Mouse (Mus musculus) adrenal gland, adult (tissue): ENCODE measurements around the gene Lyrm1.

Experiments
- DNase-seq, 2 experiments: peaks; one replicate each; pipeline ENCODE4 v3.0.0; 2022 to 2023; ENCODE audit warnings: low spot score in 1 of 2; ENCODE audit not compliant: inconsistent age in 2 of 2

The Lyrm1 gene

DNA sequence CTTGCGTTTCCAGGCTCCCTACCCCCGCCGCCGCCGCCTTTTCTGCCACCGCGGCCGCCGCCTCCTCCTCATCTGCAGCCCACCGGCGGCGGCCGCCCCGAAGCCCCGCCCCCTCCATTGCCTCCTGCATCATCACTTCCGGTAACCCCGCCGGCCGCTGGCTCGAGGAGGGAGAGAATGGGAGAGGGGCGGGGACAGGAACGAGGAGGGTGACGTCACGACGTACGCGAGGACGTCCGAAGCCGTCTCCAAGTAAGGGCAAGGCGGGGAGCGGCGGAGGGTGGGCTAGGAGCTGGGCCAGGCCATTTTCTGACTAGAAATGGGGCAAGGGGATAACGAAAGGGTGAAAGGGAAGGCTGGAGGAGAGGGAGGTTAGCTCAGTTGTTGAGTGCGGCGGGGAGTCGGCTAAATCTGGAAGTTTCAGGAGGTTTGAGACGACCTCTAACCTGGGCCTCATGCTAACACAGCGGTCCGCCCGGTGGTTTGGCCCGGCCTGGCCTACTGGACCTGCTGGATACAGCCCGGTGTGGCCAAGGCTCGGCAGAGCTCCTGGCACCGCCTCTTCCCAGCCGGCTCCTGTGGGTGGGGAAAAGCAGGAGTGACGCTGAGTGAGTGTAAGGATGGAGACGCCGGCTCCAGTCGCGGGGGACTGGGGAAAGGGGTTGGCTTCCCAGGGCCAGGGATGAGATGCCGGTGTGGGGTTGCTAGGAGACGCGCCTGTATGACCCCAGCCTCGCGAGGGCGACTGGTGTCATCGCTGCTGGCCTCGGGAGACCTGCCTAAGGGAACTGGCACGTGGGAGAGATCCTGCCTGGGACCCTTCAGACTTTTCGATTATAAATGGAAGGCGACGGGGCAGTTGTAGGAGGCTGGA, at the start of gene Lyrm1, which contains the start of gene Dcun1d3:
Gene Lyrm1, plus strand, starts transcription at position 223 of the 874 bp plus-strand sequence.
Gene Dcun1d3, minus strand, starts transcription at position 660 of the 874 bp plus-strand sequence.
- DNase-seq = peak; percentile 98 to 99

DNA sequence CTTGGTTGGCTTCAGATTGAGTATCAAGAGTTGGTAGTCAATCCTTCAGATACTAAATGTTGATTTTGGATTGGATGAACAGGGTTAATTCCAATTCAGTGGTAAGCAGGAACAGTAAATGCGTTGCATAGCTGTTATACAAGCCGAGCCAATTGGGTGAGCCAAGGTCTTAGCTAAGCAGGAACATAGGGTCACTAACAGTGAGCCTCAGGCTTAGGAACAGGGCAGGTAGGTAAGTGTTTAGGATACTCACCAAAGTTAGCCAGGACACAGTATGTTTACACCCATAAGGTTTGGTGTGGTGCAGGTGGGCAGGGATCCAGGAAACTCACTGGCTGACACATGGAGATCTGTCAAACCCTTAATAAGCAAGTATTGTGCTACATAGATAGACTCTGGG, 48.3 kb upstream of the Lyrm1 start:
- DNase-seq = peak in 1 of 2 experiments; percentile 54

DNA sequence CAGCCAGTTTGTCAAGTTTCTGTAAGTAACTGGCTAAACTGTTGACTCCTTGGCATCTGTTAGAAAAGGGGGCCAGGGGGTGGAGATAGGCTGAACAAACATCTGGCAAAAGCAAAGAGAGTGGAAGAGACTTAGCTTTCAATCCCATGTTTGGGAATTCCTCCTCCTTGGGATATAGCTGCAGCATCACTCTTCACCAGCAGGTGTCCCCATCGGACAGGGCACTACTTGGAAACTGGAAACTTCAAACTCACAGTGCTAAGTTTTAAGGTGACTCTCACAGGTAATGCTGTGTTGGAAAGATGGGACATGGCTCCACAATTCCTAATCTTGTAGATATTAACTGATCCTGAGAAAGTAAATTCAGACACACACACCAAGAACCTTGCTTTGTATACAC, 46.6 kb upstream of the Lyrm1 start:
- peak; percentile 51 to 91 for DNase-seq

DNA sequence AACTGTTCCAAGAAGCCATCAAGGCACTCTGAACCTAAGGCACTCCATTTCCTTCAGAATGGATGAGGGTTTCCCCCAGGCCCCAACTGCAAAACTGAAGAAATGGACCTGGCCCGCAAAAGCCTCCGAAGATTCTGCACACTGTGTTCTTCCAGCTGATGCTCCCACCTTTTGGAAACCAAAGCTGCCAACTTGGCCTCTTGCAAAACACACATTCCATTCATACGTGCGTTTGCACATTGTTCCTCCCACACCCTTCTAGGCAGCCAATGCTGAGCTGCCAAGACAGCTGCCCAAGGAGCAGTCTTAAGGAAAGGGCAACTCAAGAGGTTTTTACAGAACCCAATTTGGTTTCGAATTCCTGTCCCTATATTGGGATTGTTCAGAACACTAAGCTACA, 44.9 kb upstream of the Lyrm1 start:
- peak; percentile 11 to 48 for DNase-seq

DNA sequence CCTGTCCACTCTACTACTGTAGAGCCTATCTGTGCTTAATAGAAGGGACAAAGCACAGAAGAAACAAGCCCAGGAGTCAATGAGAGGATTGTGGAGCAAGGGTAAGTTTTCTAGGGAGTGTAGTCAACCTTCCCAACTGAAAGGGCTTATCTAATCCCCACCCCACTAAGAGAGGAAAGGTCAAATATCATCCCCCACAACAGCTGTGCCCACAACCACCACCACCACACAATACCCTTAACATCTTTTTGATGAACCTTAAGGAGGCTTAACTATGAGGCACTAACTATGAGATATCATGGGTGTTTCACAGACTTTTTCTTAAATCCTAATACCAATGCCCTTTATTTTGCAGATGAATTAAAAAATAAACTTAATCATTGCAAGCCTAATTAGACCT, 43.2 kb upstream of the Lyrm1 start:
- DNase-seq = no peak

DNA sequence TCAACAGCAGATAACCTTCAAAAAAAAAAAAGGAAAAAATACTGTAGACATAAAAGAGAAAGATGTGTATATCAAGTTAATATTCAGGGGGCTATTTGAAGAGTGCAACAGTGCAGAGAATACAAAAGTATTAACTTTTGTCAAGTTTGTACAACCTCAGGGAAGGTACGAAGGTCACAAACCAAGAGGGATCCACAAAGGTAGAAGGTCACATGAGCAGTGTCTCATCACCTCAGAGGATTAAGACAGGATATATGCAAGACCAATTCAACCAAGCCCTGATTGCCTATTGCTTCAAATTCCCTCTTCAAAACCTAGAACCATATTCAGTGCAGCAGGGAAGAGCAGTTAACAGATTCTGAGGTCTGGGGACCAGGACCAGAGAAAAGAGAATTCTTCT, 42.5 kb upstream of the Lyrm1 start:
- no peak for DNase-seq

DNA sequence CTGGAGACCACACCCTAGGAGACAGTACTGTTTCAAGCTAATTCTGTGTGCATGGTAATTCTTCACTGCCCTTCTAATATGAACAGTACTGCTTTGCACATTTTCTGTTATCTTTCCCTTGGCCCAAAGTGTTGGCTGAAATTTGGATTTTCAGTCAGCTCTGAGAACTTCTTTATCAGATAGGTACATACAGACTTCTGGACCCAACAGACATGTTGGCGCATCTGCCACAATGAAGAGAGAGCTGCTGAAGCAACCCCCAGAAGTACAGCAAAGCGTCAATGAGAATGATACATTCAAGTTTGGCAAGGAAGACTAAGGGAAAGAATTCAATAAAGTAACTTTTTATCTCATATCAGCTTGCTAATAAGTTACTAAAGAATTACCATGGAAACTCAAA, 41.3 kb upstream of the Lyrm1 start:
- no peak for DNase-seq

DNA sequence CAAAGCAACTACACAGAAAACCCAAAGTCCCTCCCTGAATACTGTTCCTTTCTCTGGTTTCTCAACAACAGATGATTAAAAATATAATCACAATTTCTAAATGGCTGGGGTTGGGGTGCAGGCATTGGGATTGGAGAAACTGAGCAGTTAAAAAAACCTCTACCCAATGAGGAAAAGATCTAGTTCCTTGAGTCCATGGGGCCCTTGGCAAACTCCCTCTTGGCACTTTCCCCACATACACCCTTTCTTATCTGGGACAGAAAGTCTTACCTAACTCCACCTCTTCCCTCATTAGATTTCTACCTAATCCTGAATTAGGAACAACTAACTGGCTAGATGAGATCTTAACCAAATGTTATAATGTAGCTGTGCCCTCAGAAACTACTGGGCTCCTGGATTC, 40.6 kb upstream of the Lyrm1 start:
- DNase-seq = no peak

DNA sequence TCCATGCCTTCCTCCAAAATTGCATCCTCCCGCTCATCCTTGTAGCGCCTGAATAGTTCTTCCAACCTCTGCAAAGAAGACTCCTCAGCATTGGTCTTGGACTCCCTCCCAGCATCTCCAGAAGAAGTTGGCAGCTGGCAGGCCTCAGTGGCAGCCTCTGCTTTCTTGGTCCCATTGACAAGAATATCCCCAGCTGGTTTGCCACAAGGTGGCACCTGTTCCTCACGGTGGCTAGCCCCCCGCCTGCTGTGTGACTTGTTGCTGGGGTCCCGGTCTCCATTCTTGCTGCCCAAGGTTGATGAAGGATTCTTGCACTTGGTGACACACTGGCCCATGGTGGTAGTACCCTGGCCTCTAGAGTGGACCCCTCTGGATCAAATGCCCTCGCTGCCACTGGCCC, 36.2 kb upstream of the Lyrm1 start:
- DNase-seq = no peak

DNA sequence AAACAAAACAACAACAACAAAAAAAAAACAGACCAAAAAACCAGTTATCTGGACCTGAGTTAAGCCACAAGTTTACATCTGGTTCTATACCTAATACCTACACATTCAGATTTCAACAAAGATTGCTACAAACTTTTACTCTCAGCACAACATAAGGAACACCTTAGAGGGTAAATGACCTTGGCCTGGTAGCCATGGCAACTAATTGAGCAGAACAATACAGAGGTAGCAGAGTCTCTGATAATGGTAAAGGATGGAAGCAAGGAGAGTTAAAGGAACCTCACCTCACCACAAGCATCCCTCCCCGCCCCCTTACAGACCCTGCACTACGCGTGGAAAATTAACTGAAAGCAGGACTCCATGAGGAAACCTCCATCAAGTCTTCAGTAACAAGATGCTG, 35.5 kb upstream of the Lyrm1 start:
- DNase-seq = no peak

DNA sequence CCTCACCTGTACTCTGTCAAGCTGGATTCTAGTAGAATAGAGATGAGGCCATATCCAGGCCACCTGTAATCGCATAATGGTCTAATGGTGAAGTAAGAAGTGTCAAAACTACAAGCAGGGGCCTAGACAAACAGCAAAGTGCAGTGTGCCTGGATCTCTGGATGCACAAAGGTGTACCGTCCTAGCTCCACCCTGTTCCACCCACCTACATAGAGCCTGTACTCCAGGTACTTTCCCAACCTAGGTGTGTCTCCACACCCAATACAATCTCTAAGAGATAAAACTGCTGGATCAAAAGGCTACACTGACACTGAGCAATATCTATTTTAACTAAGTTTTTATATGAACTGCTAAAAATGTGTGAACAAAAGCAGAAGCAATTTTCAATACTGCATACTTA, 35.1 kb upstream of the Lyrm1 start:
- DNase-seq = no peak

DNA sequence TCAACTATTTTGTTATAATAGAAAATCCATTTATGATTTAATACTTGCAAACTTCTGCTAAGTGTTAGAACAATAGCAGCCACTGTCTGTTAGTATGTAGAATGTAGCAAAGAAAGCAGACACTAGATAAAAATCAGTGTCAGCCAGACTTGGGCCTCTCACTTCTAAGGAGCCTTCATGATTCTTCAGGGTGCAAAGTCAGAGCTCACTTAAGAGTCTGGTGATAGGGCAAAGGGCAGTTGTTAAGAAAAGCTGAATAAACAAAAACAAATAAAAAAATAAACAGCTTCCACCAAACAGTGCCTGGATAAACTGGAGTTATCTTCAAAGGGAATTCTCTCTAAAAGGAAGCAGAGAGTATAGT, 34.7 kb upstream of the Lyrm1 start:
- DNase-seq = no peak

DNA sequence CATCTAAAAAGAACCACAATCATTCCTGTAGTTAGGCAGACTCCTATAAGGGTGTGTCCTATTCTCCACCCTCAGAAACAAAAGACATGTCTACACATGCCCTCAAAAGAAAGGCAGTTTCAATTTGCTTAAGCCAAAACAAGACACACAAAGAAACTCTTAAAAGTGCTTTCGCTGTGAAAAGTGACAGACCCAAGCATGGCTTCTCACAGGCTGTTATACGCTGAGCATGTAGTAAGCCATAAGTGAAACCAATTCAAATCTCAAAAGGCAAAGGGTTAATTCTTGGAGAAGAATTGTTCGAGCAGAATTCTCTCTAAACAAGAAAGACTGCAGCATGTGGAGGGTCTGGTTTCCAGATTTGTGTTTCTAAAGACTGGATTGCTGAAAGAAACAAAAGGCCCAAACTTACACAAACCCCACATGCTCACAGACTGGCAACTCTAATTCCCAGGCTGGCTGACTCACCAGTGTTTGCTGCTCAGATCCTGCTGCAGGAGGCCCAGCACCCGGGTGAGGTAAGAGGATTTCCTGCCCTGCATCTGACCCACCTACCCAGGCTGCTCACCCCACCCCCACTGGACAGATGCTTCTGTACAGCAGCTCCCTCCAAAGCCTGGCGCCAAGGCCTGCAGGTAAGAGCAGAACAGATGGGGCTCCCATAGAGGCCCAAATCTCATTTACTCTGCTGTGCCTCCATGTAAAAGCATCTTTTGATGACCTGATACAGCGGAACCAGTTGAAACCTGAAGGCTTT, 34.1 kb upstream of the Lyrm1 start:
- peak; percentile 55 to 75 for DNase-seq

DNA sequence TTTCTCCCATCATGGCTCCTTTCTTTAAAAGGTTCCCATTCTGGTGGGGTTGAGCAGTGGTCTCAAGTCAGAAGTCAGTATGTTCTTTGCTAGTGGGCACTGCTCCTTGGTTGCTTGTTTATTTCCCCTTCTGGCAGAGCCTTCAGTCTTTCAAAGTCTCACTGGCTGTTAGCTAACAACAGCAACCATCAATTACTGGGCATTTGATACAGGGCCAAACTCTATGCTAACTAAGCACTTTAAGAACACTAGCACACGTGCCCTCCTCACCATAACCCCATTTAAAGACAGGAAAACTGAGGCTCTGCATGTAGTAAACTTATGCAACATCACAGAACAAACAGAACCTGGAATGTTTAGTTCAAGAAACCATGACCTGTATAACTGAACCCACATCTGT, 33.5 kb upstream of the Lyrm1 start:
- no peak for DNase-seq

DNA sequence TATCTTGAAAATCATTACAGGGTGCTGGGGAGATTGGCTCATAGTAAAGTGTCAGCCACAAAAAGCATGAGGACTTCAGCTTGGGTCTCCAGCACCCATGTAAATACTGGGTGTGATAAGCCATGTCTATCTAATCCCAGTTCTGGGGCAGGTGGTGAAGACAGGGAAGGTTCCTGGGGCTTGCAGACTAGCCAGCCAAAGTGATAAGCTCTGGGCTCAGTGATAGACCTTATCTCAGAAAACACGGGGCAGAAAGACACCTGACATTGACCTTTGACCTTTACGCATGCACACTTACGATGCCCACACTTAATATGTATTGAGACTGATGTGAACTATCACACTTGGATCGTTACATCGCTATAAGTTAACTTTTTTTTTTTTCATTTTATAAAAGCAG, 31.2 kb upstream of the Lyrm1 start:
- no peak for DNase-seq

DNA sequence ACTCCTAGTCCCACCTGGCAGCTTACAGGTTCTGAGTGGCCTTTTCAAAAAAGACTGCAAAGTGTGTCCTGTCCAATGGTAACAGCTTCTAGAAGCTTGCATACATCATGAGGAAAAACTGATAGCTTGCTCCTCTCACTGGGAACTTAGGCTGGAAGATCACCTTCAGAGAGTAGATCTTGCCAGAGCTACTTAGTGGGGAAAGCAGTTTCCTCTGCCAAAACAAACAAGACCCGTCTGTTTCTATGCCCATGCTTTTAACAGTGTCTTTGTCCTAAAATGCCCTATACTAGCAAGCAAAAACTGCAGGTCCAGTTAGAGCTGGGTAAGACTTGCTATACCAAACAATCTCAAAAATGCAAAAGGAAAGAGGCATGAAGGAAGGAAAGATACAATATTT, 29.5 kb upstream of the Lyrm1 start:
- no peak for DNase-seq

DNA sequence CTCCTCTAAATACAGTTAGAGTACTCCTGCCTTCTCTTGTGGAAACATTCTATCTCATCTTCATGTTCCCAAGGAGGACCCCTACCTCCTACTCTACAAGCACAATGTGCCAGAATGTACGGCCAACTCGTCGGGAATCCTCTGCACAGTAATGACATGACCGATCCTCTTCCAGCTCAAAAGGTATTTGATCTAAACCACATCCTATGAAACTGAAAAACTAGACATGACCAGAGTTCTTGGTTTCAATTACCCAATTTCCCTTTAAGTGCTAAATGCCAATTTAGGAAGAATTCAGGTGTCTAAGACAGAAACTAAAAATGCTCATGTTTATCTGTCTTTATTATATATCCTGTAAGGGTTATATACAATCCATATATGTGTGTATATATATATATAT, 23.5 kb upstream of the Lyrm1 start:
- no peak for DNase-seq

DNA sequence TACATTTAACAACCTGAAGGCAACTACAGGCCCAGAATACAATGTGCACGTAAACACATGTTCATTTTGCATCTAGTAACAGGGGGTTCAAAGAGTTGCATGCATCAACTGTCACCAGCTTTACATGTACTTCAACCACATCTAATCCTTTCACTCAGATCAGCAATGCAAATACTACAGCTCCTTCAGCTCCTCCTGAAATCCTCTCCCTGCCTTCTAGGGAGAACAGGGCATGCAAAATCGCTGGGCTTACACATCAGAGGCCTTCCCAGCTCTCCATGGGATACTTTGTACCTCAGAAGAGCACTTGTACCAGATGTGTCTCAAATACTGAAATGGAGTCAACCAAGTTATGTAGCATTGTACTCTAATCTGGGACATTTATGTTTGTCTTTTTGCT, 22.6 kb upstream of the Lyrm1 start:
- DNase-seq = no peak

DNA sequence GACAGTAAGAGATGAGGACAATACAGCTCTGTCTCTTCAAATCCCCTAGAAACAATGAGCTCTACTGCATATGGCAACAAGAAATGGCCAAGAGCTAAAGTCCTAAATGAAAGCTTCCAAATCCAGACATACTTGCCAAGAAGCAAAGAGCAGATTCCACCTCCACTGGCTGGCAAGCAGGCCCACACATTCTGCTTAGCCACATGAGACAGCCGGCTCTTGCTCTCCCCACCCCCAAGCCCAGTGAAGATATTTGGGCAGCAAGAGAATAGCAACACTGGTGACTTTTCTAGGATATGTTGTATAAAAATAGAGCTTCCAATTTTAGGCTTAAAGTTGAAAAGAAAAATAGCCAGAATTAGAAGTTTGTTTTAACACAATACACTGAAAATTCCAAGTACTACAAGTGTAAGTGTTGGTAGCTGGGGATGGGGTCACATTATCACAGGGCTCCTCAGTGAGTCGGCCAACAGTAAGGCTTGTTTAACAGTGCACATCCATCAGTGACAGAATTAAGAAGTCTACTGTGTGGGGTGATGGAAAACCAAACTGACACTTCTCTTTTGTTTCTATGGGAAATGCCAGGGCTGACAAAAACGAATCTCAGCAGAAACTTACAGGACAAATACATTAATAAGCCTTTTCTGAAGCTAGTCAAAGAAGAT, 19.8 kb upstream of the Lyrm1 start:
- no peak for DNase-seq

DNA sequence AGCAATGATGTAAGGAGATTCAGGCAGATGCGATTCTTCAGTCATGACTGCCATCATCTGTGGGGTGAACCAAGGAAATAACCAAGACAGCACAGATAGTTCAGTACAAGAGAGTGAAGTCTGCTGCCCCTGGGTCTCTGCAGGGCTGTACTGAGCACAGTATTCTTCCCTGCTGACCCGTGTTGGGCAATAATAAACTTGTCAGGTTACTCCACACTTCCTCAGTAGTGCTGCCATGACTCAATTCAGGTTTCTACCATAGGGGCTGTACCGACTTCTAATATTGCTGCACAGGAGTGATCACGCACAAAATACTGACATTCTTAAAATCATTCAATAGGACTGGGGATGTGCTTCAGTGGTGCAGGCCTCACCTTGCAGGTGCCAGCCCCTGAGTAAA, 16.5 kb upstream of the Lyrm1 start:
- DNase-seq = no peak

DNA sequence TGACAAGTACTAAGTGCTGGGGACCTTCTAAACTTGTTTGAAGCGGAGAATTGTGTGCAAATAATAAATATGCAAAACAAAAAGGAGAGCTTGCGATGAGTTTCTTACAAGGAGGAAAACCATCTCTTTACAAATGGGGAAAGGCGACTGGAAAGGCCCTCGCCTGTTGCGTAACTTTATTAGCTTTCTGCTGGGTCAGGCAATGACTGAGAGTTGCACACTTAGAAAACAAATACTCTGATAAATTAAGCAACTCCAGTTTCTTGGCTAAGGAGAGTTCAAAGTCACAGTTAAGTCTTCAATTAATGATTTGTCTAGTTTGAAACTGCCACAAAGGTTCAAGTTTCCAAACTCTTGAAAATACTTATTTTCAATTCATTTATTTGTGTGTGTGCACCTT, 15.3 kb upstream of the Lyrm1 start:
- peak in 1 of 2 experiments; percentile 55 for DNase-seq

DNA sequence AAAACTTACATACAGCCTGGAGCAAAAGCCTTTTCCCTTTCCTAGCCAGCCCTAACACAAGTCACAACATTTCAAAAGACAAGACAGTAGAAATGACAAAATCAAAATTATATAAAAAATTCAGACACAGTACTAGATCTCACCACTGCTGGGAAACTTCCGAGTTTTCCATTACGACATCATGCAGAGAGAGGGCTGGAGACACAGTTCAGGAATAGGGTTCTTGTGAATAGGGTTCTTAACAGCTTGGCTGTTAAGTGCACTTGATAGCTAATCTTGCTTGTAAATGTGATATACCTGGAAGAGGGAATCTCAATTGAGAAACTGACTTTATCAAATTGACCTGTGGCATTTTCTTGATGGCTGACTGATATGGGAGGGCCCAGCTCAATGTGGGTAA, 14.4 kb upstream of the Lyrm1 start:
- DNase-seq = no peak
